Mouse (Mus musculus): ENCODE measurements around the gene Crybb3.

Gene Crybb3

DNA sequence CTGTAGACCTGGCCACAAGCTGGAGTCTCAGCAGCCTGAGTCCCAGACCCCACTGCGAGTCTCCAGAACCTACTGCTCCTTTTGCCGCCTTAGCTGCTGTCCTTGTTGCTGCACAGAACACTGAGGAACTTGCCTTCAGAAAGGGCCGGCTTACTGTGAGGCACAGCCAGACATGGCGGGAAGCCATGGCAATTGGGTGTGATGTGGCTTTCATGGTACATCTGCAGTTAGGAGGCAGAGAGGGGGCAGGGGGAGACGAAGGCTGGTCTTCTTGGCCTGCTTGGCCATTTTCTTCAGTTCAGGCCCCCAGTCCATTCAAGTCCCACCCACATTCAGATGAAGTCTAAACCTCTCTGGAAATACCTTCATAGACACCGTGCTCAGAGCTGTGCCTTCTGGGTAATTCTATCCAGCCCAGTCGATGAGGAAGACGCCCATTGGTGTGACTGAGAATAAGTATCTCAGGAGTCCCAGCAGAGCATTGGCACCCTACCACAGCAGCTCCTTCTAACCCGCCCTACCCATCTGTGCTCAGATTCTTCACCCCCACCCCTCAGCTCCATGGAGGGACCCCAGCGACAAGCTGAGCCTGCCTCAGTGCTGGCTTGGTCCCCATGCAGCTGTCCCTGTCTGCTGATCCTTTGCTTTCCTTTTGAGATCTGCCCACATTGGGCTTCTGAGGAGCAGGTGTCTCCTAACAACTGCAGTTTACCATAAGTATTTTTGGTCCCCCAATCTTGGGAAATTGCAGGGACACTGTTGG is 35.7 kb downstream of the Crybb3 start:
- no peak for DNase-seq (ENCODE audit: low read depth, low spot score)

GRCm38 (mm10) chr5:113043531-113043930 is 37.9 kb downstream of the Crybb3 start:
- no peak for DNase-seq (ENCODE audit: low read depth, low spot score)

- DNase-seq (ENCODE audit: low read depth, low spot score), result peak; percentile 49
These were observed 39.8 kb downstream of the Crybb3 start for GRCm38 (mm10) chr5:113041567-113042071.

- no peak for DNase-seq (ENCODE audit: low read depth, low spot score)
These were observed 40.6 kb downstream of the Crybb3 start for GRCm38 (mm10) chr5:113040776-113041175.

DNA sequence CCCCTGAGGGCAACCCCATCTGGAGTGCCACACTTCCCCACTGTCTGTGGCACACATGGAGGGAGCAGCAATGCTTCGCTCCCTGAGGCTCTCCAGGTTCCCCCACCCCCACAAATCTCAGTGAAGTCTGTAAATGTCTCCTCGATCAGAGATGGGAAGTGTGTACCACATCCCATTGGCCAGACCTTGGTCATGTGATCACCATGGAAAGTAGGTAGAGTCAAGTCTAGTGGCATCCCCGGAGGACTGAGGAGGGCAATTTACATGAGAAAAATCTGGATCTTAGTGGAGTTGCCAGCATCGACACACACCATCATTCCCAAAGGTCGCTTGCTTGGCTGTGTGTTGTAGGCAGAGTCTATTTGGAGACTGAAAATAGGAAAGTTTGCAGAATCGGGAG is 42.8 kb downstream of the Crybb3 start:
- DNase-seq (ENCODE audit: low read depth, low spot score), result no peak

- no peak for DNase-seq (ENCODE audit: low read depth, low spot score)
These were observed 46.0 kb downstream of the Crybb3 start for GRCm38 (mm10) chr5:113035094-113036047.

DNA sequence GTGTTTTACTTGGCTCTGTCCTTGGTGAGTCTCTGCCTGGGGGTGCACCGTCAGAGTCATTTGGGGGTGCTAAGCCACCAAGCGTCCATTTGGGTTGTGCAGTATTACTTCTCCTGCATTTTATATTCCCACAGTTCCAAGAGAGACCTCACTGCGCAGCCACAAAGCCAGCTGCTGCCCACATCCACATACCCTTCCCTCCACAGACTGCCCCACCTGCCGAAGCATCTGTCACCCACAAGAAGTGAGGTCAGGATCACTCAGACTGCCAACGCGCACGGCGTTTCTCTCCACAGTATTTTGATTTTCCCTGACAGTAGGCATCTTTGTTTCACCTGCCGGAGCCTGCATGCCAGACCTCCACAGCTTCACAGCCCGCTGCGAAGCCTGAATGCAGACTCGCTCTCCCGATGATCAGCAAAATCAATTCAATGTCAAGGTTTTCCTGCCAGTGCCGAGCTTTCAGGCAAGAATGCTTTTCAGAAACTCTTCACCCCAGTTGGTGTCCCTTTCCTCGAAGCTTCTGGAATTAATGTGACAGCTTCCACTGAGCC is 50.1 kb downstream of the Crybb3 start:
- DNase-seq (ENCODE audit: low read depth, low spot score), result no peak

GRCm38 (mm10) chr5:113030082-113030481 is 51.3 kb downstream of the Crybb3 start:
- no peak for DNase-seq (ENCODE audit: low read depth, low spot score)

DNA sequence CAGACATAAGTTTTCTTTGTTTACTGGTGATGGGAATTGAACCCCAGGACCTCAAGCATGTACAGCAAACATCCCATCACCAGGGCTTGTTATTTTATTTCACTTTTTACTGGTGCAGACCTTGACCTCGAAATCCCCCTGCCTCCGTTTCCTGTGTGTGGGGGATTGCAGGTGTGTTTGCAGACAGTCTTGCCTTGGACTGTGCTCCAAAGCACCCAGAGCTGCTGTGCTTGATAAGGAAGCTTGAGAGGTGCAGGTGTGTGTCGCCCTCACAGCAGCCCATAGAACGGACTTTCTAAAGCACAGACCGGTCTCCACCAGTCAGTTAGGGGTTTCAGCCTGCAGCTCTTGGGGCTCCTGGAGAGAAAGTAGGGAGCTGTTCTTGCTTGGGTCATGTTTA is 54.7 kb downstream of the Crybb3 start:
- DNase-seq (ENCODE audit: low read depth, low spot score), result no peak
